Mouse (Mus musculus) midbrain, embryonic 16.5 days (tissue): Measurements from ENCODE around the gene Vps45. TPM values are rescaled to one million over a fixed set of nuclear protein-coding genes. Genes with fewer than 3 reads are reported as not detected.
A peak's percentile ranks its signal among the peaks of the same experiment; 100 is the strongest.

Experiments
- ATAC-seq: fragments of 200-750 bp; cut with Nextera tagmentation; 2 replicates; pipeline ENCODE4 v1.8.0; 2017; ENCODE audit warnings: moderate TSS enrichment
- H3K27ac ChIP-seq: fragments of 300-500 bp; sonication (generic); 2 replicates; pipeline ENCODE4 v1.5.1; 2014; ENCODE audit warnings: mild to moderate bottlenecking, low read length, mixed read lengths
- H3K27me3 ChIP-seq: fragments of 300-500 bp; sonication (generic); 2 replicates; pipeline ENCODE4 v1.6.1; 2014; ENCODE audit warnings: low read depth, low read length, mixed read lengths; ENCODE audit not compliant: control insufficient read depth, insufficient read depth
- H3K36me3 ChIP-seq: fragments of 300-500 bp; sonication (generic); 2 replicates; pipeline ENCODE4 v1.6.1; 2014; ENCODE audit warnings: mild to moderate bottlenecking, low read length, moderate library complexity, mixed read lengths; ENCODE audit not compliant: control insufficient read depth, insufficient read depth
- H3K4me1 ChIP-seq: fragments of 300-500 bp; sonication (generic); 2 replicates; pipeline ENCODE4 v1.6.1; 2014; ENCODE audit warnings: mild to moderate bottlenecking, low read length, mixed read lengths; ENCODE audit not compliant: control insufficient read depth, insufficient read depth
- H3K4me2 ChIP-seq: fragments of 300-500 bp; sonication (generic); 2 replicates; pipeline ENCODE4 v1.6.1; 2014; ENCODE audit warnings: mild to moderate bottlenecking, low read length, mixed read lengths
- H3K4me3 ChIP-seq: fragments of 300-500 bp; sonication (generic); 2 replicates; pipeline ENCODE4 v1.5.1; 2014; ENCODE audit warnings: low read depth, mild to moderate bottlenecking, low read length, moderate library complexity, mixed read lengths
- H3K9ac ChIP-seq: fragments of 300-500 bp; sonication (generic); 2 replicates; pipeline ENCODE4 v1.6.1; 2014; ENCODE audit warnings: low read depth, low read length, mixed read lengths
- H3K9me3 ChIP-seq: fragments of 300-500 bp; sonication (generic); replicated peaks from 2 replicates; pipeline ENCODE4 v1.6.1; 2014; ENCODE audit warnings: mild to moderate bottlenecking, low read length, mixed read lengths; ENCODE audit not compliant: control insufficient read depth, poor library complexity, severe bottlenecking
- WGBS: fragments of 180-500 bp; shearing (Covaris S2); extraction: QIAGEN DNeasy Blood & Tissue Kit; methylation state at CpG from one replicate; pipeline ENCODE4 v1.1.7; 2014; 5-methylcytosine and 5-hydroxymethylcytosine counted together
- polyA plus RNA-seq: library from polyadenylated mRNA; unstranded; fragments of >200 nt; fragmentation: Nextera tagmentation; extraction: Ambion mirVana; gene quantifications from 2 replicates; pipeline ENCODE4 v1.2.1, GENCODE M21; 2015

Vps45 gene
- polyA plus RNA-seq, 1 experiment from 2014 or later, result 64.7 TPM

GRCm38 (mm10) chr3:95999308-96000079 lies 58.8 kb downstream of the Vps45 start:
- ATAC-seq, result no peak
- Histone ChIP-seq H3K4me3 (no peak overlapping the region), H3K27me3 (no peaks in the 10 kb centered on the region), H3K9me3 (no peaks in the 10 kb centered on the region), H3K4me2 (no peak overlapping the region), H3K27ac (no peak overlapping the region), H3K9ac (no peak overlapping the region), H3K4me1 (peaks cover 16% of the 10 kb centered on the region), H3K36me3 (no peaks in the 10 kb centered on the region)
- 85% methylated on average over 12 of the region's 12 CpGs for WGBS

- Histone ChIP-seq H3K4me1 (peaks cover 38% of the 10 kb centered on the region), H3K36me3 (no peaks in the 10 kb centered on the region; the same call in 1 of the 2 replicates), H3K9ac (peak overlapping the region; percentile 36; the same call in 1 of the 2 replicates), H3K9me3 (no peaks in the 10 kb centered on the region), H3K4me3 (peak overlapping the region; percentile 1; the same call in 1 of the 2 replicates), H3K27ac (no peak overlapping the region; the same call in 1 of the 2 replicates), H3K4me2 (peak overlapping the region; percentile 84), H3K27me3 (no peaks in the 10 kb centered on the region)
- ATAC-seq, result no peak
- WGBS, result 23% methylated on average over 9 of the region's 9 CpGs
These were observed 61.0 kb downstream of the Vps45 start for GRCm38 (mm10) chr3:95997203-95997721.

GRCm38 (mm10) chr3:95996451-95997073 lies 61.7 kb downstream of the Vps45 start:
- no peaks in the 10 kb centered on the region for H3K9me3 ChIP-seq
- H3K4me1 ChIP-seq, result peaks cover 40% of the 10 kb centered on the region
- ATAC-seq, result no peak
- H3K4me2 ChIP-seq, result peak overlapping the region; percentile 84
- H3K36me3 ChIP-seq, result peaks cover under 1% of the 10 kb centered on the region; the same call in 1 of the 2 replicates
- WGBS, result 6% methylated on average over 6 of the region's 6 CpGs
- H3K9ac ChIP-seq, result peak overlapping the region; percentile 96
- H3K27ac ChIP-seq, result peak overlapping the region; percentile 98
- peak overlapping the region; percentile 80 for H3K4me3 ChIP-seq
- H3K27me3 ChIP-seq, result no peaks in the 10 kb centered on the region

- peaks cover 40% of the 10 kb centered on the region for H3K4me1 ChIP-seq
- H3K4me3 ChIP-seq, result peak within 1 kb of the TSS; percentile 80
- H3K36me3 ChIP-seq, result peaks cover 3% of the 10 kb centered on the region; the same call in 1 of the 2 replicates
- WGBS, result 1% methylated on average over 44 of the region's 84 CpGs
- peak; percentile 69 for ATAC-seq
- no peaks in the 10 kb centered on the region for H3K9me3 ChIP-seq
- H3K27me3 ChIP-seq, result no peaks in the 10 kb centered on the region
- H3K9ac ChIP-seq, result peak within 1 kb of the TSS; percentile 96
- H3K4me2 ChIP-seq, result peak within 1 kb of the TSS; percentile 84
- peak within 1 kb of the TSS; percentile 98 for H3K27ac ChIP-seq
These were observed 62.4 kb downstream of the Vps45 start, which contains the start of gene Plekho1 for GRCm38 (mm10) chr3:95995802-95996428. TSS of gene Plekho1 (minus strand) at chr3:95996001.

- H3K4me3 ChIP-seq, result peak overlapping the region; percentile 80
- peak overlapping the region; percentile 98 for H3K27ac ChIP-seq
- H3K4me1 ChIP-seq, result peaks cover 40% of the 10 kb centered on the region
- peak; percentile 68 for ATAC-seq
- WGBS, result under 1% methylated on average over 41 of the region's 51 CpGs
- no peaks in the 10 kb centered on the region for H3K27me3 ChIP-seq
- peak overlapping the region; percentile 84 for H3K4me2 ChIP-seq
- H3K9me3 ChIP-seq, result no peaks in the 10 kb centered on the region
- H3K36me3 ChIP-seq, result peaks cover 10% of the 10 kb centered on the region
- H3K9ac ChIP-seq, result peak overlapping the region; percentile 96
These were observed 63.1 kb downstream of the Vps45 start for GRCm38 (mm10) chr3:95994975-95995801.

GRCm38 (mm10) chr3:95994381-95994846 lies 63.9 kb downstream of the Vps45 start:
- H3K36me3 ChIP-seq, result peaks cover 14% of the 10 kb centered on the region
- peak overlapping the region; percentile 96 for H3K9ac ChIP-seq
- H3K4me1 ChIP-seq, result peaks cover 40% of the 10 kb centered on the region
- H3K4me2 ChIP-seq, result peak overlapping the region; percentile 84
- ATAC-seq, result no peak
- peak overlapping the region; percentile 80 for H3K4me3 ChIP-seq
- 3% methylated on average over 6 of the region's 6 CpGs for WGBS
- no peaks in the 10 kb centered on the region for H3K27me3 ChIP-seq
- H3K9me3 ChIP-seq, result no peaks in the 10 kb centered on the region
- H3K27ac ChIP-seq, result peak overlapping the region; percentile 98

GRCm38 (mm10) chr3:95993881-95994280 lies 64.4 kb downstream of the Vps45 start:
- ATAC-seq, result no peak
- H3K4me3 ChIP-seq, result peak overlapping the region; percentile 80
- H3K27ac ChIP-seq, result peak overlapping the region; percentile 98
- peaks cover 40% of the 10 kb centered on the region for H3K4me1 ChIP-seq
- no peaks in the 10 kb centered on the region for H3K9me3 ChIP-seq
- peak overlapping the region; percentile 96 for H3K9ac ChIP-seq
- H3K36me3 ChIP-seq, result peaks cover 15% of the 10 kb centered on the region
- H3K4me2 ChIP-seq, result peak overlapping the region; percentile 84
- H3K27me3 ChIP-seq, result no peaks in the 10 kb centered on the region
- WGBS, result 19% methylated on average over 4 of the region's 4 CpGs

- no peak for ATAC-seq
- 26% methylated on average over 5 of the region's 5 CpGs for WGBS
- Histone ChIP-seq H3K36me3 (peaks cover 17% of the 10 kb centered on the region), H3K4me3 (peak overlapping the region; percentile 80), H3K9ac (peak overlapping the region; percentile 96), H3K4me1 (peaks cover 40% of the 10 kb centered on the region), H3K27me3 (no peaks in the 10 kb centered on the region), H3K9me3 (no peaks in the 10 kb centered on the region), H3K4me2 (peak overlapping the region; percentile 84), H3K27ac (no peak overlapping the region)
These were observed 65.2 kb downstream of the Vps45 start for GRCm38 (mm10) chr3:95992990-95993603.
